Comparison of ENCODE assay signal across 11 mouse cellular contexts in genomic region chr3:116129841-116130595, GRCm38 (mm10). TPM values are rescaled to one million over a fixed set of nuclear protein-coding genes. Genes with fewer than 3 reads are reported as not detected.
DNase-seq lines count a peak whose midpoint lies in the region; ATAC-seq and TF ChIP-seq lines count a peak whose summit lies in the region.
"Had no signal": no experiment of that assay in that cellular context is flagged by ENCODE, and none has a peak within 500 bp of the region (broad histone marks: within the 10 kb centered on the region; RNA-seq: fewer than 3 reads in every experiment).

No protein-coding gene starts in this region.

- peak overlapping the region; percentile 57 for H3K4me2 ChIP-seq in kidney, postnatal 0 days (ENCODE audit: low read length)

- ATAC-seq in kidney, postnatal 0 days (replicated peaks; ENCODE audit: low FRiP score, low read depth) = no peak

- intact Hi-C loops in left cerebral cortex, postnatal 36 days (cut with DNase I) = no loop called here

- H3K27me3 ChIP-seq in heart, embryonic 10.5 days (ENCODE audit: insufficient read depth, poor library complexity, severe bottlenecking) = no peaks in the 10 kb centered on the region
- H3K27me3 ChIP-seq in kidney, postnatal 0 days (ENCODE audit: insufficient read depth, low read length) = no peaks in the 10 kb centered on the region
- H3K27me3 ChIP-seq: CH12.LX had no signal

- peak overlapping the region; percentile 84 for H3K27ac ChIP-seq in heart, embryonic 10.5 days
- no peak overlapping the region for H3K27ac ChIP-seq in kidney, postnatal 0 days

- H3K36me3 ChIP-seq in heart, embryonic 10.5 days = no peaks in the 10 kb centered on the region
- no peaks in the 10 kb centered on the region for H3K36me3 ChIP-seq in kidney, postnatal 0 days (ENCODE audit: insufficient read depth, low read length)

- 56% methylated on average over 4 of the region's 4 CpGs for whole genome bisulfite sequencing in heart, embryonic 10.5 days
- 56% methylated on average over 4 of the region's 4 CpGs for WGBS in kidney, postnatal 0 days

- H3K9ac ChIP-seq in kidney, postnatal 0 days (ENCODE audit: low read depth, low read length) = 0 out of 2 replicates have a peak overlapping the region, but pooled peaks have one; percentile 49

- H3K4me1 ChIP-seq in heart, embryonic 10.5 days = peaks cover 12% of the 10 kb centered on the region
- H3K4me1 ChIP-seq in kidney, postnatal 0 days (replicated peaks; ENCODE audit: insufficient read depth, low read length) = peaks cover 3% of the 10 kb centered on the region; the same call in 1 of the 2 replicates

- H3K4me3 ChIP-seq in heart, embryonic 10.5 days = peak overlapping the region; percentile 57
- 0 out of 2 replicates have a peak overlapping the region, but pooled peaks have one; percentile 23 for H3K4me3 ChIP-seq in kidney, postnatal 0 days (replicated peaks; ENCODE audit: low read depth, low read length)

- no peak for TF ChIP-seq CTCF in kidney, postnatal 0 days (IDR thresholded peaks at IDR 0.05; ENCODE audit: low read depth)

- no peaks in the 10 kb centered on the region for H3K9me3 ChIP-seq in heart, embryonic 10.5 days
- H3K9me3 ChIP-seq in kidney, postnatal 0 days (replicated peaks; ENCODE audit: low read length) = no peaks in the 10 kb centered on the region

- DNase-seq in heart, embryonic 10.5 days (ENCODE audit: low spot score) = no peak
- no peak for DNase-seq in heart, postnatal 4 days
- DNase-seq in kidney, postnatal 0 days (ENCODE audit: low spot score) = no peak
- DNase-seq in kidney, postnatal 36 days = no peak
- peak; percentile 15 for DNase-seq in 416B (ENCODE audit: low read depth)
- DNase-seq in fibroblast of lung, adult 2 months (ENCODE audit: low read depth) = peak; percentile 21
- DNase-seq in right cerebral cortex, postnatal 14 days = no peak
- DNase-seq in left cerebral cortex, postnatal 36 days (ENCODE audit: low spot score in 2 of 2) = no peak
- DNase-seq: cerebellum, adult 8-10 months; thymus, postnatal 4 days had no signal

RNA-seq across cellular contexts. Expression of gene Vcam1, which starts 0.5 kb away (rescaled TPM):
- polyA plus RNA-seq in heart, embryonic 10.5 days (2016; fragmentation: Nextera tagmentation; extraction: Ambion mirVana) = 61.3 and 66.1 TPM in 2 replicates
- 10 to 100 TPM; 28.4 to 31.9 TPM for total RNA-seq in heart, postnatal 4 days (2021)
- 22.3 and 24.9 TPM in 2 replicates for polyA plus RNA-seq in kidney, postnatal 0 days (2015; fragmentation: Nextera tagmentation; extraction: Ambion mirVana)
- total RNA-seq in left cerebral cortex, postnatal 36 days (2021) = 10 to 100 TPM; 20.4 to 26.0 TPM

Comparison
In these comparisons a context has a peak if more than half of its experiments do, and no peak if none do; other contexts are left out.
1. DNase-seq: peak in 416B (single experiment) and fibroblast of lung, adult 2 months (single experiment); none in heart, embryonic 10.5 days (single experiment), heart, postnatal 4 days (single experiment), kidney, postnatal 0 days (single experiment), kidney, postnatal 36 days (0 of 2), right cerebral cortex, postnatal 14 days (single experiment) and left cerebral cortex, postnatal 36 days (0 of 2).